Mouse (Mus musculus) limb, embryonic 14.5 days (tissue): ENCODE measurements around the gene Fancc. TPM values are rescaled to one million over a fixed set of nuclear protein-coding genes. Genes with fewer than 3 reads are reported as not detected.

Experiments
- ATAC-seq: fragments of 200-750 bp; cut with Nextera tagmentation; 2 replicates; pipeline ENCODE4 v1.8.0; 2017; ENCODE audit warnings: low read depth, moderate number of reproducible peaks, moderate TSS enrichment; ENCODE audit not compliant: low FRiP score
- DNase-seq: peaks from one replicate; pipeline ENCODE4 v3.0.0-alpha.2; 2015; ENCODE audit warnings: low spot score
- H3K27ac ChIP-seq: fragments of 300-500 bp; sonication (generic); replicated peaks from 2 replicates; pipeline ENCODE4 v1.5.1; 2014; ENCODE audit warnings: low read depth, mild to moderate bottlenecking, low read length, moderate library complexity, mixed read lengths
- H3K27me3 ChIP-seq: fragments of 300-500 bp; sonication (generic); 2 replicates; pipeline ENCODE4 v1.6.1; 2014; ENCODE audit warnings: low read length, mixed read lengths; ENCODE audit not compliant: control insufficient read depth, insufficient read depth
- H3K36me3 ChIP-seq: fragments of 300-500 bp; sonication (generic); 2 replicates; pipeline ENCODE4 v1.6.1; 2014; ENCODE audit warnings: mild to moderate bottlenecking, low read length, moderate library complexity, mixed read lengths; ENCODE audit not compliant: control insufficient read depth, insufficient read depth
- H3K4me1 ChIP-seq: fragments of 300-500 bp; sonication (generic); 2 replicates; pipeline ENCODE4 v1.6.1; 2014; ENCODE audit warnings: antibody characterized with exemption, low read length, mixed read lengths; ENCODE audit not compliant: control insufficient read depth, insufficient read depth
- H3K4me2 ChIP-seq: fragments of 300-500 bp; sonication (generic); replicated peaks from 2 replicates; pipeline ENCODE4 v1.6.1; 2014; ENCODE audit warnings: low read depth, mild to moderate bottlenecking, low read length, moderate library complexity; ENCODE audit not compliant: severe bottlenecking
- H3K4me3 ChIP-seq: fragments of 300-500 bp; sonication (generic); replicated peaks from 2 replicates; pipeline ENCODE4 v1.5.1; 2014; ENCODE audit warnings: low read length
- H3K9ac ChIP-seq: fragments of 300-500 bp; sonication (generic); 2 replicates; pipeline ENCODE4 v1.6.1; 2014; ENCODE audit warnings: mild to moderate bottlenecking, low read depth, low read length, moderate library complexity; ENCODE audit not compliant: severe bottlenecking
- H3K9me3 ChIP-seq: fragments of 300-500 bp; sonication (generic); 2 replicates; pipeline ENCODE4 v1.6.1; 2016; ENCODE audit warnings: low read length; ENCODE audit not compliant: control insufficient read depth
- POLR2A ChIP-seq: fragments of 200-500 bp; IDR thresholded peaks from 2 replicates; pipeline ENCODE4 v1.8.0; 2012; ENCODE audit warnings: inconsistent platforms, mild to moderate bottlenecking, moderate library complexity, borderline replicate concordance; ENCODE audit not compliant: insufficient read depth, insufficient read length; ENCODE audit errors: extremely low read depth
- WGBS: fragments of 180-500 bp; shearing (Covaris S2); extraction: QIAGEN DNeasy Blood & Tissue Kit; methylation state at CpG from one replicate; pipeline ENCODE4 v1.1.7; 2014; 5-methylcytosine and 5-hydroxymethylcytosine counted together
- polyA plus RNA-seq, 2 experiments: library from polyadenylated mRNA; depleted of rRNA in 1 of 2; stranded (reverse) in 1 of 2; unstranded in 1 of 2; fragments of >200 nt; fragmentation: Nextera tagmentation in 1 of 2; extraction: Ambion mirVana in 1 of 2; gene quantifications; 2 replicates each; pipeline versions ENCODE4 v1.2.1 to v1.2.3; 2012 to 2014

The Fancc gene
- polyA plus RNA-seq, 2 experiments, result 20.5 to 22.8 TPM

DNA sequence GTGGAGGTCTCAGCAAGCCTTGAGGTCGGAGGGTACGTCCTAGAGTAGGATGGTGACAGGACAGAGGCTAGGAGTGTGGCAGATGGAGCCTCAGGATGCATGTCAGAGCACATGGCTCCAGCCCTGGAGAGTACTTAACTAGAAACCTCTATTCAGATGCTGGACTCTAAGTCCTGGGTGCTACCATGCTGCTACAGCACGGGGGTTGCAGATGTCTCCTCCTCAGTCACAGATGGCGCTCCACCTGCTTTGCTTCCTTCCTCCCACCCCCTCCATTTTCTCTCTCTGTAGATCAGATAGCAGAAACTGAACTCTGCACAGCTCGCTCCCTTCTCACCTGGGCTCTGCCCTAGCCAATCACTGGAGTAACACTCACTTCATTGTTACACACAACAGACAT, 190.3 kb downstream of the Fancc start:
- DNase-seq (no peak), ATAC-seq (no peak)
- no peak overlapping the region for H3K9ac ChIP-seq
- no peak overlapping the region for H3K27ac ChIP-seq
- H3K9me3 ChIP-seq, result no peaks in the 10 kb centered on the region
- H3K36me3 ChIP-seq, result peaks cover 49% of the 10 kb centered on the region
- no peak overlapping the region for H3K4me2 ChIP-seq
- no peaks in the 10 kb centered on the region for H3K27me3 ChIP-seq
- 88% methylated on average over 5 of the region's 5 CpGs for WGBS
- no peak for TF ChIP-seq POLR2A
- no peak overlapping the region for H3K4me3 ChIP-seq
- peaks cover 20% of the 10 kb centered on the region for H3K4me1 ChIP-seq

DNA sequence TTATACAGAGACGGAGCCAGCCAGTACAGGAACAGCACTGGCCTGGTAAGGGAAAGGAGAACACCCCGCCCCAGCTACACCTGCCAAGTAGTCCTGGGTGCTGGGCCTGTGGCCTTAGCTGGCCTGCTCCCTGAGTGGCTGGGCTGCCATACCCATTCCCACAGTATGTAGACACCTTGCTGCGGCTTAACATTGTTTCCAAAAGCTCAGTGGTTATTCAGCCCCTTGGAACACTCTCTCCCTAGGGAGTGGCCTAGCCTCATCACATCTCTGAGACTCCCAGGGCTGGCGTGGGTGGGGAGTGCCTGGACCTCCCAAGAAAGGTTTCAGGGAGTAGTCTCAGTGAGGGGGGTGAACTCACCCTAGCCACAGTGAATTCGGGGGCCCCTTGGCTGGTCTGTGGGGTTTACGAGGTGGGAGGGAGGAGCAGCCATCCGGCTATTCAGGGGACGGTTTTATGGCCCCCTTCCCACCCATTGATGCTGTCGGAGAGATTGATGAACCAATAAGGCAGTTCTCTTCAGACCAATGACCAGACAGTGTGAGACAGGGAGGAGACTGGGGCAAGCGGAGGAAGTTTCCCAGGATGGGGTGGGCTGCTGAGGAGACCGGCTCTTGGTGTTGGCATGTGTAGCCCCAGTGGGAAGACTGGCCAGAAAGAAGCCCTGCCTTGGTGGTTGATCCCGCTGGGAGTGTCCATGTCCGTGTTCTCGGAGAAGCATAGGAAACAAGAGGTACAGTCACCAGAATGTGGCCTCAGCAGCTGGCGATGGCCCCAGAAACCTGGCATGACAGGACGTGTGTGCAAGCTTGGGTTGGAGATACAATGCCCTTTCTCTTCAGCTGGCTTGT, 191.7 kb downstream of the Fancc start:
- 29% methylated on average over 15 of the region's 16 CpGs for WGBS
- no peak for TF ChIP-seq POLR2A
- no peak overlapping the region for H3K4me3 ChIP-seq
- no peak overlapping the region for H3K4me2 ChIP-seq
- no peaks in the 10 kb centered on the region for H3K27me3 ChIP-seq
- peaks cover 26% of the 10 kb centered on the region for H3K4me1 ChIP-seq
- H3K36me3 ChIP-seq, result peaks cover 58% of the 10 kb centered on the region
- DNase-seq (no peak), ATAC-seq (peak; percentile 6)
- H3K9me3 ChIP-seq, result no peaks in the 10 kb centered on the region
- no peak overlapping the region for H3K9ac ChIP-seq
- H3K27ac ChIP-seq, result peak overlapping the region; percentile 55; the same call in 1 of the 2 replicates

DNA sequence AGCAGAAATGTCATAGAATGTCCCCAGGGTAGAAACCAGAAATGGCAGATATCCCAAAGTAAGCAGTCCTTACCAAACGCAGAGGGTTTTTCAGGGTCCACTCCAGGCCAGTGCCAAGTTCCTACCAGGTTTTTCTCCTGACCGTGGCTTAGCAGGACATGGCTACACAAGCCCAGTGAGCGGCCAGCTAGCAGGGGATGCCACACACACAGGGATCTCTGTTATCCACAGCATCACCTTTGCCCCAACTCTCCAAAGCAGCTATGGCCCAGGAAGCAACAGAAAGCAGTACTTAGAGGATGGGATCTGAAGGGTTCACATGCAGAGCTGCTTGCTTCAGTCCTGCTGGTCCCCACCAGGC, 192.3 kb downstream of the Fancc start:
- no peaks in the 10 kb centered on the region for H3K27me3 ChIP-seq
- no peak for TF ChIP-seq POLR2A
- no peak overlapping the region for H3K4me2 ChIP-seq
- peaks cover 64% of the 10 kb centered on the region for H3K36me3 ChIP-seq
- DNase-seq (no peak), ATAC-seq (no peak)
- H3K4me3 ChIP-seq, result no peak overlapping the region
- no peaks in the 10 kb centered on the region for H3K9me3 ChIP-seq
- H3K9ac ChIP-seq, result no peak overlapping the region
- WGBS, result 58% methylated on average over 3 of the region's 3 CpGs
- peaks cover 26% of the 10 kb centered on the region for H3K4me1 ChIP-seq
- 0 out of 2 replicates have a peak overlapping the region, but pooled peaks have one; percentile 14 for H3K27ac ChIP-seq

DNA sequence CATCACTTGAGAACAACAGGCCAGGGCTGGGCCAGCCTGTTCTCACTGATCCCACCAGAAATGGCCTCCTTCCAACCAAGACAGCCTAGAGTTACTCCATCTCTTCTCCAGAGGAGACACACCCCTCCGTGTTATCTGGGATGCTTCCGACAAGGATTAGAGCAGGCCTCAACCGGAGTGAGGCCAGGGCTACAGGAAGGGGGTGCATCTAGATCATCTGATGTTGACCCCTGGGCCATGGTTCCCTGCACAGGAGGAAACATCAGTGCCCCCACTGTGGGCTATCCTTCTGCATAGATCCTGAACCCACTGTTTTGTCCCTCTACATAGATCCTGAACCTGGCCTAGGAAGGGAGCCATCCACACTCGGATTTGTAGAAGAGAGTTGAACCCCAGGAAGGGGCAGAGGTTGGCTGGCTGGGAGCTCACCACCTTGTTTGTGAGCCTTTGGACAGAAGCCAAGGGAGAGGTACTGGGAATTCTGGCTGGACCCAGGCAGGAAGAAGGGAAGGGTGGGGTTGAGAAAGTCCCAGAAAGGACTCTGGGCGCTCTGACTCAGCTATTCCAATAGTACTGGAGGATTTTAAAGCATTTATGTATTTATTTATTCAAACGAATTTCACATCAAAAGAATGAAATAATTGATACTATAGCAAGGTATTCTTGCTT, 192.8 kb downstream of the Fancc start:
- H3K9ac ChIP-seq, result no peak overlapping the region
- WGBS, result 61% methylated on average over 6 of the region's 6 CpGs
- H3K9me3 ChIP-seq, result no peaks in the 10 kb centered on the region
- no peak overlapping the region for H3K4me3 ChIP-seq
- no peaks in the 10 kb centered on the region for H3K27me3 ChIP-seq
- peaks cover 26% of the 10 kb centered on the region for H3K4me1 ChIP-seq
- no peak overlapping the region for H3K27ac ChIP-seq
- peaks cover 69% of the 10 kb centered on the region for H3K36me3 ChIP-seq
- H3K4me2 ChIP-seq, result no peak overlapping the region
- ATAC-seq (no peak), DNase-seq (no peak)
- no peak for TF ChIP-seq POLR2A

DNA sequence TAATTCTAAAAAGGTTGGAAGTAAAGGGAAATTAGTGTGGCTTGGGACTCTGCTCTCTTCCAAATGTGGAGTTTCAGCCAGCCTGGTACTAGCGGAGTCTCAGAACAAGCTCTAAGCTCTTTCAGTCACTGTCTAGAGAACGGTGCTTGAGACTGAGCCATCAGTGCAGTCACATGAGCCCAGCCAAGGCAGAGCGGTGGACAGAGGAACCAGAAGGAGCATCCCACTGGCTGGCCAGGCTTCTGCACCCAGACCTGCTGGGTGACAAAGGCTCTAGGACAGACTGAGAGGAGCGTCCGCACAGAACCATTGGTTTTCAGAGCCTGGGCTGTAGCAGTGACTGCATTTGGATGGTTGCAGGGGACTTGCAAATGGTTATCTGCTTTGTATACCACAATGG, 194.7 kb downstream of the Fancc start:
- WGBS, result 83% methylated on average over 5 of the region's 5 CpGs
- Histone ChIP-seq H3K9ac (no peak overlapping the region), H3K4me3 (no peak overlapping the region), H3K27ac (no peak overlapping the region), H3K9me3 (no peaks in the 10 kb centered on the region), H3K4me2 (no peak overlapping the region), H3K27me3 (no peaks in the 10 kb centered on the region), H3K36me3 (peaks cover 85% of the 10 kb centered on the region), H3K4me1 (peaks cover 23% of the 10 kb centered on the region)
- DNase-seq, result no peak
- no peak for ATAC-seq
- no peak for TF ChIP-seq POLR2A
